Mouse (Mus musculus): ENCODE results near the gene Anpep.

Anpep gene

GRCm38 (mm10) chr7:79860811-79861210, at the start of gene Anpep:
Gene Anpep, minus strand, starts transcription at chr7:79861059.
- no peak for DNase-seq (ENCODE audit: low spot score in 2 of 2)

- no peak for DNase-seq (ENCODE audit: low spot score in 2 of 2)
Observed at GRCm38 (mm10) chr7:79907356-79907755, 46.5 kb upstream of the Anpep start.

- no peak for DNase-seq (ENCODE audit: low spot score in 2 of 2)
Observed at GRCm38 (mm10) chr7:79906914-79907313, 46.1 kb upstream of the Anpep start.

- no peak for DNase-seq (ENCODE audit: low spot score in 2 of 2)
Observed at GRCm38 (mm10) chr7:79905193-79905592, 44.3 kb upstream of the Anpep start.

GRCm38 (mm10) chr7:79903160-79903792, 42.4 kb upstream of the Anpep start:
- no peak for DNase-seq (ENCODE audit: low spot score in 2 of 2)

GRCm38 (mm10) chr7:79900753-79901152, 39.9 kb upstream of the Anpep start:
- DNase-seq (ENCODE audit: low spot score in 2 of 2) = no peak

GRCm38 (mm10) chr7:79895225-79895624, 34.4 kb upstream of the Anpep start:
- no peak for DNase-seq (ENCODE audit: low spot score in 2 of 2)

- DNase-seq (ENCODE audit: low spot score in 2 of 2) = no peak
Observed at GRCm38 (mm10) chr7:79894790-79895189, 33.9 kb upstream of the Anpep start.

- no peak for DNase-seq (ENCODE audit: low spot score in 2 of 2)
Observed at GRCm38 (mm10) chr7:79892576-79893428, 31.9 kb upstream of the Anpep start.

- DNase-seq (ENCODE audit: low spot score in 2 of 2) = no peak
Observed at GRCm38 (mm10) chr7:79890436-79891221, 29.8 kb upstream of the Anpep start.

- no peak for DNase-seq (ENCODE audit: low spot score in 2 of 2)
Observed at GRCm38 (mm10) chr7:79888603-79889002, 27.7 kb upstream of the Anpep start.

GRCm38 (mm10) chr7:79883613-79884334, 22.9 kb upstream of the Anpep start:
- no peak for DNase-seq (ENCODE audit: low spot score in 2 of 2)

GRCm38 (mm10) chr7:79881901-79882300, 21.0 kb upstream of the Anpep start:
- no peak for DNase-seq (ENCODE audit: low spot score in 2 of 2)

GRCm38 (mm10) chr7:79880998-79881397, 20.1 kb upstream of the Anpep start:
- DNase-seq (ENCODE audit: low spot score in 2 of 2) = no peak

GRCm38 (mm10) chr7:79880033-79880432, 19.2 kb upstream of the Anpep start:
- no peak for DNase-seq (ENCODE audit: low spot score in 2 of 2)

- DNase-seq (ENCODE audit: low spot score in 2 of 2) = no peak
Observed at GRCm38 (mm10) chr7:79878455-79879025, 17.7 kb upstream of the Anpep start.

GRCm38 (mm10) chr7:79873407-79873806, 12.5 kb upstream of the Anpep start:
- DNase-seq (ENCODE audit: low spot score in 2 of 2) = no peak

GRCm38 (mm10) chr7:79871797-79872345, 11.0 kb upstream of the Anpep start:
- no peak for DNase-seq (ENCODE audit: low spot score in 2 of 2)

GRCm38 (mm10) chr7:79869072-79869719, 8.3 kb upstream of the Anpep start:
- no peak for DNase-seq (ENCODE audit: low spot score in 2 of 2)

- no peak for DNase-seq (ENCODE audit: low spot score in 2 of 2)
Observed at GRCm38 (mm10) chr7:79868475-79868874, 7.6 kb upstream of the Anpep start.

GRCm38 (mm10) chr7:79867861-79868260, 7.0 kb upstream of the Anpep start:
- no peak for DNase-seq (ENCODE audit: low spot score in 2 of 2)
